Mouse (Mus musculus): ENCODE data around the gene 1700003E16Rik.

DNA sequence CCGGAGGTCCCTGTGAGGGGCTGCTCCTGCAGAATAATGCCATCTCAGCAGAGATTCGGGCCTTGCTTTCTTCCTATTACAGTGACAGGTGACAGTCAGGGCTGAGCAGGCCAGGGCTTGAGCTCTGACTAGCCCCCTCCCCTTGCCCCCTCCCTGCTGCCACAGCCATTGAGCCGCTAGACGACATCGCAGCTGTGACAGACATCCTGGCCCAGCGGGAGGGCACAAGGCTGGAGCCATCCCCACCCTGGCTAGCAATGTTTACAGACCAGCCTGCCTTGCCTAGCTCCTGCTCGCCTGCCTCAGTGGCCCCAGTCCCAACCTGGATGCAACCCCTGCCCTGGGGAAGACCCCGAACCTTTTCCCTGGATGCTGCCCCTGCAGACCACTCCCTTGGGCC, 4.5 kb upstream of the 1700003E16Rik start:
- no peak for TF ChIP-seq CTCF (IDR thresholded peaks at IDR 0.05; ENCODE audit: insufficient read depth, low read depth, low read length)
- TF ChIP-seq POLR2A (IDR thresholded peaks at IDR 0.05; ENCODE audit: insufficient read depth, low read depth, low read length) = no peak

Data from olfactory bulb, adult 2 months (tissue).